Mouse (Mus musculus) kidney, postnatal 36 days (tissue): ENCODE results near the gene Slco4a1.

Experiments
- DNase-seq, 2 experiments: peaks; one replicate each; pipeline ENCODE4 v3.0.0; 2021 to 2022; ENCODE audit warnings: mixed read lengths in 2 of 2

Gene Slco4a1

GRCm38 (mm10) chr2:180510867-180511266 is 54.8 kb downstream of the Slco4a1 start:
- no peak for DNase-seq

GRCm38 (mm10) chr2:180511875-180512661 is 56.0 kb downstream of the Slco4a1 start:
- DNase-seq: peak; percentile 10 to 32

GRCm38 (mm10) chr2:180513019-180513418 is 57.0 kb downstream of the Slco4a1 start:
- DNase-seq: no peak

- no peak for DNase-seq
These were observed 57.8 kb downstream of the Slco4a1 start for GRCm38 (mm10) chr2:180513835-180514234.

GRCm38 (mm10) chr2:180521437-180522221 is 65.6 kb downstream of the Slco4a1 start:
- no peak for DNase-seq

GRCm38 (mm10) chr2:180522825-180523224 is 66.8 kb downstream of the Slco4a1 start:
- DNase-seq: no peak
